Mouse (Mus musculus) hindbrain, embryonic 16.5 days (tissue): ENCODE results near the gene Pitx2. TPM values are rescaled to one million over a fixed set of nuclear protein-coding genes. Genes with fewer than 3 reads are reported as not detected.

ENCODE experiments used
- ATAC-seq: fragments of 200-750 bp; cut with Nextera tagmentation; 2 replicates; pipeline ENCODE4 v1.8.0; 2017; ENCODE audit warnings: moderate TSS enrichment, moderate library complexity
- H3K27ac ChIP-seq: fragments of 300-500 bp; sonication (generic); 2 replicates; pipeline ENCODE4 v1.5.1; 2014; ENCODE audit warnings: low read depth, mild to moderate bottlenecking, control low read depth, low read length, moderate library complexity
- H3K27me3 ChIP-seq: fragments of 300-500 bp; sonication (generic); replicated peaks from 2 replicates; pipeline ENCODE4 v1.6.1; 2014; ENCODE audit warnings: low read length; ENCODE audit not compliant: control insufficient read depth, insufficient read depth
- H3K36me3 ChIP-seq: fragments of 300-500 bp; sonication (generic); 2 replicates; pipeline ENCODE4 v1.6.1; 2014; ENCODE audit warnings: mild to moderate bottlenecking, low read length, moderate library complexity, mixed read lengths; ENCODE audit not compliant: control insufficient read depth, insufficient read depth
- H3K4me1 ChIP-seq: fragments of 300-500 bp; sonication (generic); 2 replicates; pipeline ENCODE4 v1.6.1; 2014; ENCODE audit warnings: low read depth, low read length; ENCODE audit not compliant: control insufficient read depth, insufficient read depth
- H3K4me2 ChIP-seq: fragments of 300-500 bp; sonication (generic); 2 replicates; pipeline ENCODE4 v1.6.1; 2014; ENCODE audit warnings: mild to moderate bottlenecking, low read length, control low read depth, moderate library complexity
- H3K4me3 ChIP-seq: fragments of 300-500 bp; sonication (generic); 2 replicates; pipeline ENCODE4 v1.5.1; 2014; ENCODE audit warnings: mild to moderate bottlenecking, low read length, control low read depth, moderate library complexity
- H3K9ac ChIP-seq: fragments of 300-500 bp; sonication (generic); 2 replicates; pipeline ENCODE4 v1.6.1; 2014; ENCODE audit warnings: low read depth, mild to moderate bottlenecking, control low read depth, low read length, moderate library complexity
- H3K9me3 ChIP-seq: fragments of 300-500 bp; sonication (generic); 2 replicates; pipeline ENCODE4 v1.6.1; 2014; ENCODE audit warnings: mild to moderate bottlenecking, low read length, moderate library complexity; ENCODE audit not compliant: control insufficient read depth
- WGBS: fragments of 180-500 bp; shearing (Covaris S2); extraction: QIAGEN DNeasy Blood & Tissue Kit; methylation state at CpG from one replicate; pipeline ENCODE4 v1.1.7; 2014; 5-methylcytosine and 5-hydroxymethylcytosine counted together
- polyA plus RNA-seq: library from polyadenylated mRNA; unstranded; fragments of >200 nt; fragmentation: Nextera tagmentation; extraction: Ambion mirVana; gene quantifications from 2 replicates; pipeline ENCODE4 v1.2.1, GENCODE M21; 2015

The Pitx2 gene
- polyA plus RNA-seq, 1 experiment from 2014 or later: 2.7 TPM

- no peaks in the 10 kb centered on the region for H3K9me3 ChIP-seq
- no peaks in the 10 kb centered on the region for H3K4me1 ChIP-seq
- no peaks in the 10 kb centered on the region for H3K27me3 ChIP-seq
- WGBS: 95% methylated on average over 4 of the region's 4 CpGs
- H3K36me3 ChIP-seq: no peaks in the 10 kb centered on the region
- H3K9ac ChIP-seq: no peak overlapping the region
- H3K4me3 ChIP-seq: no peak overlapping the region
- no peak for ATAC-seq
- H3K4me2 ChIP-seq: no peak overlapping the region
- no peak overlapping the region for H3K27ac ChIP-seq
These were observed 27.9 kb upstream of the Pitx2 start for GRCm38 (mm10) chr3:129171789-129172188.

GRCm38 (mm10) chr3:129194436-129194835 lies 5.2 kb upstream of the Pitx2 start:
- no peak overlapping the region for H3K27ac ChIP-seq
- ATAC-seq: no peak
- H3K36me3 ChIP-seq: no peaks in the 10 kb centered on the region
- H3K4me3 ChIP-seq: no peak overlapping the region
- no peak overlapping the region for H3K4me2 ChIP-seq
- H3K4me1 ChIP-seq: peaks cover 1% of the 10 kb centered on the region
- no peaks in the 10 kb centered on the region for H3K9me3 ChIP-seq
- H3K9ac ChIP-seq: no peak overlapping the region
- 4% methylated on average over 12 of the region's 12 CpGs for WGBS
- H3K27me3 ChIP-seq: peaks cover 44% of the 10 kb centered on the region

GRCm38 (mm10) chr3:129195036-129195435 lies 4.6 kb upstream of the Pitx2 start:
- no peak overlapping the region for H3K4me2 ChIP-seq
- H3K36me3 ChIP-seq: no peaks in the 10 kb centered on the region
- H3K27me3 ChIP-seq: peaks cover 46% of the 10 kb centered on the region
- no peak overlapping the region for H3K4me3 ChIP-seq
- H3K4me1 ChIP-seq: peaks cover 7% of the 10 kb centered on the region
- no peak for ATAC-seq
- H3K9ac ChIP-seq: no peak overlapping the region
- 1% methylated on average over 16 of the region's 16 CpGs for WGBS
- no peaks in the 10 kb centered on the region for H3K9me3 ChIP-seq
- no peak overlapping the region for H3K27ac ChIP-seq

GRCm38 (mm10) chr3:129195816-129196549 lies 3.7 kb upstream of the Pitx2 start:
- H3K36me3 ChIP-seq: no peaks in the 10 kb centered on the region
- H3K4me3 ChIP-seq: no peak overlapping the region
- H3K4me1 ChIP-seq: peaks cover 7% of the 10 kb centered on the region
- whole genome bisulfite sequencing: 3% methylated on average over 12 of the region's 12 CpGs
- peaks cover 46% of the 10 kb centered on the region for H3K27me3 ChIP-seq
- ATAC-seq: no peak
- no peaks in the 10 kb centered on the region for H3K9me3 ChIP-seq
- no peak overlapping the region for H3K4me2 ChIP-seq
- H3K9ac ChIP-seq: no peak overlapping the region
- no peak overlapping the region for H3K27ac ChIP-seq

GRCm38 (mm10) chr3:129196550-129196919 lies 3.1 kb upstream of the Pitx2 start:
- Histone ChIP-seq H3K9me3 (no peaks in the 10 kb centered on the region), H3K27me3 (peaks cover 51% of the 10 kb centered on the region), H3K4me3 (no peak overlapping the region), H3K27ac (no peak overlapping the region), H3K36me3 (no peaks in the 10 kb centered on the region), H3K9ac (no peak overlapping the region), H3K4me1 (peaks cover 7% of the 10 kb centered on the region), H3K4me2 (no peak overlapping the region)
- WGBS: under 1% methylated on average over 10 of the region's 10 CpGs
- no peak for ATAC-seq

- peaks cover 7% of the 10 kb centered on the region for H3K4me1 ChIP-seq
- no peak overlapping the region for H3K9ac ChIP-seq
- under 1% methylated on average over 13 of the region's 13 CpGs for WGBS
- no peak overlapping the region for H3K4me2 ChIP-seq
- no peak for ATAC-seq
- H3K27ac ChIP-seq: no peak overlapping the region
- peaks cover 49% of the 10 kb centered on the region for H3K27me3 ChIP-seq
- no peaks in the 10 kb centered on the region for H3K9me3 ChIP-seq
- H3K4me3 ChIP-seq: no peak overlapping the region
- H3K36me3 ChIP-seq: no peaks in the 10 kb centered on the region
These were observed 2.6 kb upstream of the Pitx2 start for GRCm38 (mm10) chr3:129197035-129197434.

GRCm38 (mm10) chr3:129197786-129198626 lies 1.7 kb upstream of the Pitx2 start:
- H3K36me3 ChIP-seq: no peaks in the 10 kb centered on the region
- H3K27me3 ChIP-seq: peaks cover 47% of the 10 kb centered on the region
- no peak overlapping the region for H3K4me2 ChIP-seq
- no peak for ATAC-seq
- no peak overlapping the region for H3K27ac ChIP-seq
- H3K9me3 ChIP-seq: no peaks in the 10 kb centered on the region
- no peak overlapping the region for H3K4me3 ChIP-seq
- no peak overlapping the region for H3K9ac ChIP-seq
- WGBS: 3% methylated on average over 16 of the region's 16 CpGs
- peaks cover 7% of the 10 kb centered on the region for H3K4me1 ChIP-seq

GRCm38 (mm10) chr3:129198627-129198903 lies 1.1 kb upstream of the Pitx2 start:
- Histone ChIP-seq H3K9me3 (no peaks in the 10 kb centered on the region), H3K4me3 (no peak overlapping the region), H3K27ac (no peak overlapping the region), H3K4me2 (no peak overlapping the region), H3K4me1 (peaks cover 7% of the 10 kb centered on the region), H3K27me3 (peaks cover 45% of the 10 kb centered on the region), H3K9ac (no peak overlapping the region), H3K36me3 (no peaks in the 10 kb centered on the region)
- 1% methylated on average over 11 of the region's 11 CpGs for WGBS
- ATAC-seq: no peak

- Histone ChIP-seq H3K4me3 (peak overlapping the region; percentile 32), H3K9me3 (no peaks in the 10 kb centered on the region), H3K9ac (no peak overlapping the region), H3K36me3 (no peaks in the 10 kb centered on the region), H3K27ac (no peak overlapping the region), H3K4me2 (peak overlapping the region; percentile 56), H3K4me1 (peaks cover 8% of the 10 kb centered on the region), H3K27me3 (peaks cover 48% of the 10 kb centered on the region)
- peak; percentile 15; the same call in 1 of the 2 replicates for ATAC-seq
- WGBS: under 1% methylated on average over 16 of the region's 16 CpGs
These were observed 494 bp upstream of the Pitx2 start for GRCm38 (mm10) chr3:129199160-129199608.
